ENCODE assay signal across 11 mouse cellular contexts in the genomic region with DNA sequence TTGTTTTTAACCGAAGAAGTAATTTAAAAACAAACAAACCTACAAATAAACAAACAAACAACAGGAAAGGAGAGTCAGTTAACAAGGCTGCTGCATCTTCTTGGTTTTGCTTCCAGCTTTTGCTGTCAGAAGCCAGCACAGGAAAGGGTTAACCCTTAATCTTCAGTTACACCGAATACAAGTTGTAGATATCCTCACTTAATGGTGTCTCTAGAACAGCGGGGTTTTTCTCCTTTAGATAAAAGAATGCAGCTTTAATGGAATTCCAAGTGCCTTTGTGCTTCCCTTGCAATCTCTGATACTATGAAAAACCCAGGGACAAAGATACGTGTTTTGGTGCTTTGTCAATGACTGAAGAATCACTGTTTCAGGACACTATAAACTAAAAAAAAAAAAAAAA.
DNase-seq lines count a peak whose midpoint lies in the region; ATAC-seq lines count a peak whose summit lies in the region.
"Had no signal": no experiment of that assay in that cellular context is flagged by ENCODE, and none has a peak within 500 bp of the region (broad histone marks: within the 10 kb centered on the region; RNA-seq: fewer than 3 reads in every experiment).

No protein-coding gene starts in this region.

- H3K9me3 ChIP-seq in heart, embryonic 10.5 days, result no peaks in the 10 kb centered on the region
- no peaks in the 10 kb centered on the region for H3K9me3 ChIP-seq in forebrain, embryonic 13.5 days (replicated peaks)
- no peaks in the 10 kb centered on the region for H3K9me3 ChIP-seq in limb, embryonic 15.5 days

- H3K27ac ChIP-seq in heart, embryonic 10.5 days, result peak overlapping the region; percentile 89
- H3K27ac ChIP-seq in forebrain, embryonic 13.5 days, result peak overlapping the region; percentile 85
- H3K27ac ChIP-seq in limb, embryonic 15.5 days, result peak overlapping the region; percentile 28; the same call in 1 of the 2 replicates

- 7% methylated on average over 4 of the region's 4 CpGs for WGBS in heart, embryonic 10.5 days
- WGBS in forebrain, embryonic 13.5 days, result 15% methylated on average over 4 of the region's 4 CpGs
- WGBS in limb, embryonic 15.5 days, result 28% methylated on average over 4 of the region's 4 CpGs

- H3K4me1 ChIP-seq in heart, embryonic 10.5 days, result peaks cover 25% of the 10 kb centered on the region
- H3K4me1 ChIP-seq in forebrain, embryonic 13.5 days, result peaks cover 42% of the 10 kb centered on the region
- H3K4me1 ChIP-seq in limb, embryonic 15.5 days, result peaks cover 8% of the 10 kb centered on the region

- H3K27me3 ChIP-seq in heart, embryonic 10.5 days (ENCODE audit: insufficient read depth, poor library complexity, severe bottlenecking), result no peaks in the 10 kb centered on the region
- H3K27me3 ChIP-seq in forebrain, embryonic 13.5 days, result no peaks in the 10 kb centered on the region
- H3K27me3 ChIP-seq in limb, embryonic 15.5 days, result no peaks in the 10 kb centered on the region

- H3K4me3 ChIP-seq in heart, embryonic 10.5 days, result no peak overlapping the region
- H3K4me3 ChIP-seq in forebrain, embryonic 13.5 days, result no peak overlapping the region
- H3K4me3 ChIP-seq in limb, embryonic 15.5 days, result no peak overlapping the region

- DNase-seq in heart, embryonic 10.5 days (ENCODE audit: low spot score), result no peak
- DNase-seq in heart, postnatal 36 days, result no peak
- peak; percentile 32 for DNase-seq in NIH3T3 (ENCODE audit: low read depth)
- no peak for DNase-seq in gastrocnemius, postnatal 25 days
- DNase-seq in yolk sac, embryonic 10.5 days (ENCODE audit: low spot score), result no peak
- DNase-seq: B cell, adult 2 months; right cerebral cortex, postnatal 14 days; thymus, adult 18-20 months had no signal

- intact Hi-C loops in heart, postnatal 36 days (cut with DNase I), result loop anchor here (10.0 kb wide), 1 partner anchor 214 kb away; no protein-coding TSS in a partner anchor

- H3K9ac ChIP-seq in forebrain, embryonic 13.5 days, result no peak overlapping the region
- no peak overlapping the region for H3K9ac ChIP-seq in limb, embryonic 15.5 days

- no peaks in the 10 kb centered on the region for H3K36me3 ChIP-seq in heart, embryonic 10.5 days
- no peaks in the 10 kb centered on the region for H3K36me3 ChIP-seq in forebrain, embryonic 13.5 days (ENCODE audit: poor library complexity, severe bottlenecking)
- H3K36me3 ChIP-seq in limb, embryonic 15.5 days, result no peaks in the 10 kb centered on the region

- H3K4me2 ChIP-seq in forebrain, embryonic 13.5 days, result peak overlapping the region; percentile 4; the same call in 1 of the 2 replicates
- H3K4me2 ChIP-seq in limb, embryonic 15.5 days, result no peak overlapping the region

- ATAC-seq in forebrain, embryonic 13.5 days, result peak; percentile 1; the same call in 1 of the 2 replicates
- ATAC-seq in limb, embryonic 15.5 days (ENCODE audit: insufficient number of reproducible peaks, low FRiP score, low TSS enrichment, low read depth), result no peak
- no peak for ATAC-seq in erythroid progenitor cell, adult 5-6 weeks (replicated peaks; ENCODE audit: low FRiP score, poor library complexity, severe bottlenecking)

Comparison
In these comparisons a context has a peak if more than half of its experiments do, and no peak if none do; other contexts are left out.
1. H3K27ac ChIP-seq: peak in every context shown above with its lines; median percentile 89 in heart, embryonic 10.5 days; 85 in forebrain, embryonic 13.5 days; 28 in limb, embryonic 15.5 days.